Mouse (Mus musculus): ENCODE results near the gene Stpg2. TPM values are rescaled to one million over a fixed set of nuclear protein-coding genes. Genes with fewer than 3 reads are reported as not detected.
"Not testable (repeated sequence)": the region's sequence is repeated elsewhere in the genome, so short reads cannot be mapped to it uniquely, and the experiment has no call there.

Stpg2 gene
- total RNA-seq, 2 experiments from 2014 or later, result not detected

GRCm38 (mm10) chr3:139578496-139578895 lies 373.0 kb downstream of the Stpg2 start:
- Histone ChIP-seq H3K4me3 (no peak overlapping the region), H3K27ac (no peak overlapping the region)
- no peak for DNase-seq (ENCODE audit: low spot score in 2 of 2)
- no peak for TF ChIP-seq CTCF (conservative IDR thresholded peaks at IDR 0.05)

DNA sequence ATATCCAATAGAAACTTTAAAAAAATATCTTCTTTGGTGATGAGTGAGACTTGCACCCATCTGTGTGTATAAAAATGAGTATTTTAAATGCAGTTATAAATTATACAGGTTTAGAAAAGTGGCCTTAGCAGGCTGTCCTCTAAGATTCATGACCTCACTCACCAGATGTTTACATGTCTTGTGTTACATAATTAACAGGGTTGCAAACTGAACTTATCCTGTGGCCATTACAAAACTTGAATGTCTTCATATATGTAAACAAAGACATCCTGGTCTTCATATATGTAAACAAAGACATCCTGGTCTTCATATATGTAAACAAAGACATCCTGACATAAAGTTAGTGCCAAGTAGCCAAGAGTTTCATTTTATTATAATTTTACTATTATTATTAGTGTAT lies 375.8 kb downstream of the Stpg2 start:
- no peak for DNase-seq (ENCODE audit: low spot score in 2 of 2)
- Histone ChIP-seq H3K27ac (no peak overlapping the region), H3K4me3 (no peak overlapping the region)
- TF ChIP-seq CTCF (conservative IDR thresholded peaks at IDR 0.05), result no peak

- no peak for DNase-seq (ENCODE audit: low spot score in 2 of 2)
Measured at GRCm38 (mm10) chr3:139599508-139599907, 394.0 kb downstream of the Stpg2 start.

GRCm38 (mm10) chr3:139608267-139608666 lies 402.8 kb downstream of the Stpg2 start:
- not testable (repeated sequence) for H3K4me3 ChIP-seq; DNase-seq (ENCODE audit: low spot score in 2 of 2); H3K27ac ChIP-seq

More at GRCm38 (mm10) chr3:139599508-139599907, 394.0 kb downstream of the Stpg2 start:
- no peak overlapping the region for H3K4me3 ChIP-seq
- no peak overlapping the region for H3K27ac ChIP-seq
- no peak for TF ChIP-seq CTCF (conservative IDR thresholded peaks at IDR 0.05)

DNA sequence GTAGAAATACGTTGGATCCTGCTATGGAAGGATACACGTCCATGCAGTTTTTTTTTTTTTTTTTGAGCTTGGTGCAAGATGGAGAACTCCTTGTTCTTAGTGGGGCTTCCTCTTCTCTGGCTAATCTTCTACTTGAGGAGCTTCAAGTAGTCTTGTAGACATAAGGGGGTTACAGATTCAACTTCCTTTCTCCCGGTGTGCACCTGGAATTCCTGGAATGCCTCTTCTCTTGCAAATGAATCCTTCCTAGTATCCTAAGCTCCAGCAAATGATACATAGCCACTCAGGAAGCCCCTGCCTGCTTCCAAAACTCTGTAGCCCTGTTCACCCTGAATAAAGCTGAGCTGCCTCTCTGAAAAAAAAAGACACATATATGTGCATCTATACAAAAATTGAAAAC lies 409.1 kb downstream of the Stpg2 start:
- DNase-seq (ENCODE audit: low spot score in 2 of 2), result no peak
- no peak overlapping the region for H3K27ac ChIP-seq

DNA sequence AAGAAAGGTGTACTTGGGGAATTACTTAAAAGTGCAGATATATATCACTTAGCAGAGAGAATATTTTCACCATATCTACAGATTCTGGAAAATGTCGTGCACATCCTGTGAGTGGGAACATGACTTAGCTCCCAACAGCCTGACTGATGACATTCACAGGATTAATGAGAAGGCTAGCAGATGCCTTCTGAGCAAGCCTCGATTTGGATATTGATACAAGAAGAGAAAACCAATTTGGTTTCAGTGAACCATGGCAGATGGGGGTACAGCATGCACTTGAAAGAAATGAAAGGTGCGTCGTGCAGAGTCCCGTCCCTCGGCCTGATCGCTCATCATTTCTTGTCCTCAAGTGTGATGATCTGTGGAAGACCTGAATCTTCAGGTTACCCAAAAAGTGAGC lies 410.3 kb downstream of the Stpg2 start:
- DNase-seq (ENCODE audit: low spot score in 2 of 2), result peak; percentile 26 to 44
- H3K27ac ChIP-seq, result peak overlapping the region; percentile 57
- H3K4me3 ChIP-seq, result no peak overlapping the region
- TF ChIP-seq CTCF (conservative IDR thresholded peaks at IDR 0.05), result no peak

More for the DNA sequence above, 409.1 kb downstream of the Stpg2 start:
- H3K4me3 ChIP-seq, result no peak overlapping the region
- TF ChIP-seq CTCF (conservative IDR thresholded peaks at IDR 0.05), result no peak

- no peak for DNase-seq (ENCODE audit: low spot score in 2 of 2)
- no peak for TF ChIP-seq CTCF (conservative IDR thresholded peaks at IDR 0.05)
- Histone ChIP-seq H3K4me3 (no peak overlapping the region), H3K27ac (no peak overlapping the region)
Measured at GRCm38 (mm10) chr3:139637887-139638286, 432.4 kb downstream of the Stpg2 start.

DNA sequence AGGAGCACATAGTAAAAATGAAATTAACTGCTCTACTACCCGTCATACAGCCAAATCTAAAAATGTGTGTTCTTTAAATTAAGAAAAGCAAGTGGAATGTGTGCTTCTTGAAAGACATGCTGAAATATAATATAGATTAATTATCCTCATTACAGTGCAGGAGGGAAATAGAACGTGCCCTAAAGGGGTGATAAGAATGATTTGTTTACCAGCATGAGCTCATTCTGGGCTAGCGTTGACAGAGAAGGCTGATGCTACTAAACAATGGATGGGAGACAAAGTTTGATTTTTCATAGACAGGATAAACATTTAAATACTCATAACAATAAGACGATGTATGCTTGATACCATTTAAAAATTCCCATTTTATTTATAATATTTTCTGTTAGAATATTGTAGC lies 446.0 kb downstream of the Stpg2 start:
- H3K27ac ChIP-seq, result no peak overlapping the region
- TF ChIP-seq CTCF (conservative IDR thresholded peaks at IDR 0.05), result no peak
- no peak overlapping the region for H3K4me3 ChIP-seq
- no peak for DNase-seq (ENCODE audit: low spot score in 2 of 2)

DNA sequence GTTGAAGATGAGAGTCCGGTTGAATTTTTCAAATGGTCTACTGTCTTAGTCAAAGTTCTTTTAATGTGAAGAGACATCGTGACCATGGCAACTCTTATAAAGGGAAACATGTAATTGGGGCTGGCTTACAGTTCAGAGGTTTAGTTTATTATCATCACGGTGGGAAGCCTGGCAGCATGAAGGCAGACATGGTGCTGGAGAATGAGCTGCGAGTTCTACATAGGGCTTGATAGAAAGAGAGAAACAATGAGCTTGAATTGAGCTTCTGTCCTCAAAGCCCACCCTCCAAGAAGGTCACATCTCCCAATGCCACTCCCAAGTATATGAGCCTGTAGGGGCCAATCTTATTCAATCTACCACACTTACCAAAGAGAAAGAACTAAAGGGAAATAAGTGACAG lies 453.9 kb downstream of the Stpg2 start:
- no peak overlapping the region for H3K4me3 ChIP-seq
- H3K27ac ChIP-seq, result no peak overlapping the region
- TF ChIP-seq CTCF (conservative IDR thresholded peaks at IDR 0.05), result no peak
- no peak for DNase-seq (ENCODE audit: low spot score in 2 of 2)

- TF ChIP-seq CTCF (conservative IDR thresholded peaks at IDR 0.05), result no peak
- Histone ChIP-seq H3K27ac (no peak overlapping the region), H3K4me3 (no peak overlapping the region)
- no peak for DNase-seq (ENCODE audit: low spot score in 2 of 2)
Measured at GRCm38 (mm10) chr3:139662241-139662640, 456.7 kb downstream of the Stpg2 start.

GRCm38 (mm10) chr3:139663712-139664245 lies 458.3 kb downstream of the Stpg2 start:
- Histone ChIP-seq H3K27ac (no peak overlapping the region), H3K4me3 (no peak overlapping the region)
- no peak for TF ChIP-seq CTCF (conservative IDR thresholded peaks at IDR 0.05)
- DNase-seq (ENCODE audit: low spot score in 2 of 2), result no peak

DNA sequence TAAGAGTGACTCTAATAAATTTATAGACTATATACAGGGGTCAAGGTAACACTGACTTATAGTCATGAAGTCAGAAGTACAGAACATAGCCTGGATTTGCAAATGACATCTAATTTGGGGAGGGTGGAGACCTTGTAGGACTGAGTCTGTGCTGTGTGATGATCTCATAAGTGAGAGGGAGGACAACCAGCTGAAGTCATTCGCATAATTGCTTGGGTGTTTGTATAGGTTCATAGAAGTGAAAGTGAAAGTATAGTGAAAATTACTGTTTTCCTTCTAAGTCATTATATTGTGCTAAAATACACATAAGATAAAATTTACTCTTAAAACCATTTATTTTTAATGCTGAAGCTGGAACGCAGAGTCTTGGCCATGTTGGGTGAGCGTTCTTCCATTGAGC lies 459.6 kb downstream of the Stpg2 start:
- DNase-seq (ENCODE audit: low spot score in 2 of 2), result no peak
- no peak for TF ChIP-seq CTCF (conservative IDR thresholded peaks at IDR 0.05)
- H3K27ac ChIP-seq, result no peak overlapping the region
- no peak overlapping the region for H3K4me3 ChIP-seq

- DNase-seq (ENCODE audit: low spot score in 2 of 2), result no peak
- no peak overlapping the region for H3K4me3 ChIP-seq
- H3K27ac ChIP-seq, result no peak overlapping the region
- TF ChIP-seq CTCF (conservative IDR thresholded peaks at IDR 0.05), result no peak
Measured at GRCm38 (mm10) chr3:139676192-139676591, 470.7 kb downstream of the Stpg2 start.

DNA sequence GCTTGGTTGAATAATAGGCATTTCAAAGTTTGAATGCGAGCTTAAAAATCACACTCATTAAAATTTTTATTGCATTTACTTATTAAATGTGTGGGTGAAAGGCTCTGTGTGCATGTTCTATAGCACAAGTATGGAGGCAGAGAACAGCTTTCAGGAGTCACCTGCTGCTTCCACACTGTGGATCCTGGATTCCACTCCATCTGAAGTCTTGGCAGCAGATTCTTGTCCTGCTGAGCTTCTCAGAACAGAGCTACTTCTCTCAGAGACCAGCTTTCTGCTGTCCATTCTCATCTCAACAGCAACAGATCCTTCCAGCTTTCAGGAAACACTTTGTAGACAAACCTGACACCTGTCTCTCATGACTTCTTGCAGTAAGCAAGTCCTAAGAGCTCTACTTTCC lies 471.2 kb downstream of the Stpg2 start:
- no peak for TF ChIP-seq CTCF (conservative IDR thresholded peaks at IDR 0.05)
- DNase-seq (ENCODE audit: low spot score in 2 of 2), result no peak
- Histone ChIP-seq H3K27ac (no peak overlapping the region), H3K4me3 (no peak overlapping the region)

DNA sequence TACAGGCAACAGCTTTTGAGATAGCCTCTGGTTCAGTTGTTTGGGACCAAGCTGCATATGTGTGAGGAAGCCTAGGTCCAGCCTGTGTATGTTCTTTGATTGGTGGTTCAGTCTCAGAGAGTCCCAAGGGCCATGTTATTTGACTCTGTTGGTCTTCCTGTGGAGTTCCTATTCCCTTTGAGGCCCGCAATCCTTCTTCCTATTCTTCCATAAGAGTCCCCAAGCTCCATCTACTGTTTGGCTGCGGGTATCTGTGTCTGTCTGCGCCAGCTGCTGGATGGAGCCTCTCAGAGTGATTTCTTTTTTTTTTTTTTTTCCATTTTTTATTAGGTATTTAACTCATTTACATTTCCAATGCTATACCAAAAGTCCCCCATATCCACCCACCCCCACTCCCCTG lies 498.7 kb downstream of the Stpg2 start:
- DNase-seq (ENCODE audit: low spot score in 2 of 2); H3K27ac ChIP-seq; H3K4me3 ChIP-seq: not testable (repeated sequence)

DNA sequence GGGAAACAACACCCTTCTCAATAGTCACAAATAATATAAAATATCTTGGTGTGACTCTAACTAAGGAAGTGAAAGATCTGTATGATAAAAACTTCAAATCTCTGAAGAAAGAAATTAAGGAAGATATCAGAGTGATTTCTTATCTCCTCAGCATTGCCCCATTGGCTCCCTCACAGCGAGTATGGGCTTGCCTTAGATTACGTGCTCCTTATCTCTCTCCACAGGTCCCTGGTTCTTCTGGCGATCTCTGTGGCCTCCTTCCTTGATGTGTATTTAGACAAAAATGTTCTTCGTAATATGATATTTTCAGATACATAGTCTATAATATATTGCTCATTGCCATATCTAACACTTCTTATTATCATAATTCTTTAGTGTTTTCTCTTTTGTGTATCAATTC lies 501.9 kb downstream of the Stpg2 start:
- DNase-seq (ENCODE audit: low spot score in 2 of 2); H3K27ac ChIP-seq; H3K4me3 ChIP-seq: not testable (repeated sequence)

Data from layer of hippocampus, adult 2 months (tissue).